Mouse (Mus musculus) kidney, embryonic 14.5 days (tissue): ENCODE measurements around the gene Olfr1221. TPM values are rescaled to one million over a fixed set of nuclear protein-coding genes. Genes with fewer than 3 reads are reported as not detected.

Experiments
- ATAC-seq: fragments of 200-750 bp; cut with Nextera tagmentation; 2 replicates; pipeline ENCODE4 v1.8.0; 2017; ENCODE audit warnings: moderate number of reproducible peaks, mild to moderate bottlenecking, moderate TSS enrichment, moderate library complexity; ENCODE audit not compliant: low FRiP score, low TSS enrichment
- H3K27ac ChIP-seq: fragments of 300-500 bp; sonication (generic); 2 replicates; pipeline ENCODE4 v1.5.1; 2014; ENCODE audit warnings: low read depth, mild to moderate bottlenecking, low read length, moderate library complexity, mixed read lengths
- H3K27me3 ChIP-seq: fragments of 300-500 bp; sonication (generic); 2 replicates; pipeline ENCODE4 v1.6.1; 2014; ENCODE audit warnings: mild to moderate bottlenecking, low read length; ENCODE audit not compliant: control insufficient read depth, insufficient read depth
- H3K36me3 ChIP-seq: fragments of 300-500 bp; sonication (generic); 2 replicates; pipeline ENCODE4 v1.6.1; 2014; ENCODE audit warnings: low read length, mixed read lengths; ENCODE audit not compliant: control insufficient read depth, insufficient read depth
- H3K4me1 ChIP-seq: fragments of 300-500 bp; sonication (generic); 2 replicates; pipeline ENCODE4 v1.6.1; 2014; ENCODE audit warnings: low read length, mixed read lengths; ENCODE audit not compliant: control insufficient read depth, insufficient read depth
- H3K4me2 ChIP-seq: fragments of 300-500 bp; sonication (generic); replicated peaks from 2 replicates; pipeline ENCODE4 v1.6.1; 2014; ENCODE audit warnings: low read depth, mild to moderate bottlenecking, low read length
- H3K4me3 ChIP-seq: fragments of 300-500 bp; sonication (generic); 2 replicates; pipeline ENCODE4 v1.5.1; 2014; ENCODE audit warnings: mild to moderate bottlenecking, low read length
- H3K9ac ChIP-seq: fragments of 300-500 bp; sonication (generic); 2 replicates; pipeline ENCODE4 v1.6.1; 2014; ENCODE audit warnings: low read depth, mild to moderate bottlenecking, low read length, moderate library complexity
- H3K9me3 ChIP-seq: fragments of 300-500 bp; sonication (generic); 2 replicates; pipeline ENCODE4 v1.6.1; 2016; ENCODE audit warnings: low read length; ENCODE audit not compliant: control insufficient read depth
- polyA plus RNA-seq: library from polyadenylated mRNA; unstranded; fragments of >200 nt; fragmentation: Nextera tagmentation; extraction: Ambion mirVana; gene quantifications from 2 replicates; pipeline ENCODE4 v1.2.1, GENCODE M21; 2014

Gene Olfr1221
- polyA plus RNA-seq, 1 experiment from 2014 or later = not detected

DNA sequence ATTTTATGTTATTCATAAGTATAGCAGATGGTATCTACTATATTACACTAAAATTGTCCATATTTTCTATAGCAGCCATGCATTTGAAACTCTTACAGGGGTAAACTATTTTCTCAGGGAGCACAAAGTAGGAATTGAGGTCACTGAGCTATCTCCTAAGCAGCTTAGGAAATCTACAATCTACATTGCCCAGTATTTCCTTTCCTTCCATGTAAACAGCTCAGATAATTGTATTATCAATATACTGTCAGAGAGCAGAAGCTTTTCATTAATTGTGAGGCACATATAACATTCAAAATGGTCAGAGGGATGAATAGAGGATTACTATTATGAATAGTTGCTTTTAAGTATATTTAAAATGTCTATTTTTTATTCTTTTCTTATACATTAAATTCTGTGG is 35.6 kb downstream of the Olfr1221 start:
- H3K4me2 ChIP-seq = no peak overlapping the region
- H3K4me1 ChIP-seq = no peaks in the 10 kb centered on the region
- no peak overlapping the region for H3K9ac ChIP-seq
- H3K27me3 ChIP-seq = no peaks in the 10 kb centered on the region
- no peak for ATAC-seq
- no peak overlapping the region for H3K4me3 ChIP-seq
- no peak overlapping the region for H3K27ac ChIP-seq
- no peaks in the 10 kb centered on the region for H3K9me3 ChIP-seq
- no peaks in the 10 kb centered on the region for H3K36me3 ChIP-seq

DNA sequence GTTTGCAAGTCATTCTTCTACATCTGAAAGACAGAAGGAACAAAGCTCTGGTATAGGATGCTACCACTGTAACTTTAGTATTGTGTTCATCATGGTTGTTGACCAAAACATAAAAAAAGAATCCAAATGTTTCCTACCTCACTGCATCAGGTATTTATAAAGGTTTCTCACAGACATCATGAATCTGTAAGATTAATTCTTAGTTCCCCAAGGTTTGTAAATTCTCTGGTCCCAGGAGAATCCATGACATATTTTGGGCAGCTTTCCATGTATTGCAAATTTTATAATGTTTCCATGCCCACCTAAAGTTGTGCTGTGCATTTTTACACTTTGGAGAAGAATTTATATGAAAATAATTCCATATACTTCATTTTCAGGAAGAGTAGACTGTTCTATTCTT is 56.0 kb downstream of the Olfr1221 start, which contains the start of gene Olfr1218:
TSS of gene Olfr1218 (minus strand) at position 101 of the 400 bp plus-strand sequence.
- Histone ChIP-seq H3K27me3 (no peaks in the 10 kb centered on the region), H3K36me3 (no peaks in the 10 kb centered on the region), H3K9ac (no peak within 1 kb of the TSS), H3K4me2 (no peak within 1 kb of the TSS), H3K27ac (no peak within 1 kb of the TSS), H3K9me3 (no peaks in the 10 kb centered on the region), H3K4me3 (no peak within 1 kb of the TSS), H3K4me1 (no peaks in the 10 kb centered on the region)
- no peak for ATAC-seq

Other genes starting within 250 kb of the Olfr1221 start
- gene Olfr1208, start 215.0 kb downstream of the Olfr1221 start, polyA plus RNA-seq = not detected in 2 replicates
- gene Olfr1209, start 202.1 kb downstream of the Olfr1221 start, polyA plus RNA-seq = not detected in 2 replicates
- gene Olfr1211, start 179.2 kb downstream of the Olfr1221 start, polyA plus RNA-seq = not detected in 2 replicates
- not detected in 2 replicates for gene Olfr1212, start 163.3 kb downstream of the Olfr1221 start, polyA plus RNA-seq
- gene Gm13762, start 137.0 kb downstream of the Olfr1221 start, polyA plus RNA-seq = not detected in 2 replicates
- not detected in 2 replicates for gene Olfr1214, start 124.6 kb downstream of the Olfr1221 start, polyA plus RNA-seq
- not detected in 2 replicates for gene Olfr1215, start 110.3 kb downstream of the Olfr1221 start, polyA plus RNA-seq
- not detected in 2 replicates for gene Olfr1216, start 98.9 kb downstream of the Olfr1221 start, polyA plus RNA-seq
- gene Olfr1217, start 85.2 kb downstream of the Olfr1221 start, polyA plus RNA-seq = not detected in 2 replicates
- not detected in 2 replicates for gene Olfr1218, start 56.1 kb downstream of the Olfr1221 start, polyA plus RNA-seq
- gene Olfr1219, start 33.8 kb downstream of the Olfr1221 start, polyA plus RNA-seq = not detected in 2 replicates
- not detected in 2 replicates for gene Olfr1220, start 10.4 kb downstream of the Olfr1221 start, polyA plus RNA-seq
- not detected in 2 replicates for gene Olfr1222, start 15.8 kb upstream of the Olfr1221 start, polyA plus RNA-seq
- gene Olfr1223, start 34.3 kb upstream of the Olfr1221 start, polyA plus RNA-seq = not detected in 2 replicates
- gene Olfr1224-ps1, start 46.8 kb upstream of the Olfr1221 start, polyA plus RNA-seq = not detected in 2 replicates
- gene Olfr1225, start 57.4 kb upstream of the Olfr1221 start, polyA plus RNA-seq = not detected in 2 replicates
- gene Olfr1226, start 82.8 kb upstream of the Olfr1221 start, polyA plus RNA-seq = not detected in 2 replicates
- not detected in 2 replicates for gene Olfr1228, start 136.8 kb upstream of the Olfr1221 start, polyA plus RNA-seq
- gene Olfr1229, start 170.7 kb upstream of the Olfr1221 start, polyA plus RNA-seq = not detected in 2 replicates
- gene Olfr1230, start 180.0 kb upstream of the Olfr1221 start, polyA plus RNA-seq = not detected in 2 replicates
- gene Olfr1231, start 189.8 kb upstream of the Olfr1221 start, polyA plus RNA-seq = not detected in 2 replicates
- gene Olfr1232, start 212.4 kb upstream of the Olfr1221 start, polyA plus RNA-seq = not detected in 2 replicates
- not detected in 2 replicates for gene Olfr1233, start 225.1 kb upstream of the Olfr1221 start, polyA plus RNA-seq
- not detected in 2 replicates for gene Olfr1234, start 247.6 kb upstream of the Olfr1221 start, polyA plus RNA-seq